Mouse (Mus musculus): ENCODE data around the gene Ppm1b. TPM values are rescaled to one million over a fixed set of nuclear protein-coding genes. Genes with fewer than 3 reads are reported as not detected.

The Ppm1b gene
- total RNA-seq, 1 experiment, result 75.9 TPM

DNA sequence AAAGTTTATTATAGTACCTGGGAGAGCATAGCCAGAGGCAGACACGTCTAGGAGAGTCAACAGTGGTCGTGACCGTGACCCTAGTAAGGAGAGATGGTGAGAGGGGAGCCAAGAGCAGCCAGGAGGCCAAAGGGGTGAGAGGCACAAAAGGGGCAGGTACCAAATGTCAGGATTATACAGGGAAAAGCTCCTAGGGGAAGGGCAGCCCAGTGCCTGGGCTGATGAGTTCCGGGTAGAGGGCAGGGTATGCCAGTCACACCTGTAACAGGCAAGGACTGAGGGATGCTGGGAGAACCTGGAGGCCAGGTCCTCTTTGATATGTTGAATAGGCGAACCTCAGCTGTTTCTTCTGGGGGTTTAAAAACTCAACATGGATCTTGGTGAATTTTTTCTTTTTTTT, 2.8 kb upstream of the Ppm1b start:
- H3K9ac ChIP-seq (ENCODE audit: insufficient read depth, low read depth, low read length, poor library complexity, severe bottlenecking), result no peak overlapping the region
- TF ChIP-seq ZNF384 (IDR thresholded peaks at IDR 0.05; ENCODE audit: low read depth, low read length), result no peak
- TF ChIP-seq MAFK (IDR thresholded peaks at IDR 0.05; ENCODE audit: insufficient read depth, low read depth, low read length), result no peak
- TF ChIP-seq HCFC1 (IDR thresholded peaks at IDR 0.05; ENCODE audit: borderline replicate concordance, insufficient read depth, low read length), result no peak
- TF ChIP-seq ZC3H11A (IDR thresholded peaks at IDR 0.05; ENCODE audit: borderline replicate concordance, low read depth, low read length), result no peak
- no peak for TF ChIP-seq CHD2 (IDR thresholded peaks at IDR 0.05; ENCODE audit: low read depth, low read length)
- no peak overlapping the region for H3K4me3 ChIP-seq (ENCODE audit: insufficient read depth in 1 of 2, low read depth in 1 of 2, low read length in 2 of 2, poor library complexity in 1 of 2, severe bottlenecking in 1 of 2)
- in situ Hi-C loops (cut with MboI; ENCODE audit: low sequenced_read_pairs in 2 of 2, unreplicated experiment in 2 of 2), result no loop called here
- H3K4me1 ChIP-seq (ENCODE audit: control insufficient read depth in 2 of 2, insufficient read depth in 2 of 2, low read length in 2 of 2, poor library complexity in 1 of 2), result peaks cover 0 to 7% of the 10 kb centered on the region in 2 experiments; a peak in 2 of 4 replicates
- H3K9me3 ChIP-seq (ENCODE audit: control insufficient read depth, insufficient read depth, low read depth, low read length), result no peaks in the 10 kb centered on the region
- no peak for DNase-seq (ENCODE audit: low read depth, low spot score)
- H3K36me3 ChIP-seq (ENCODE audit: control insufficient read depth, insufficient read depth, low read length, poor library complexity, severe bottlenecking), result no peaks in the 10 kb centered on the region
- H3K27ac ChIP-seq (ENCODE audit: insufficient read depth, low read depth, low read length, poor library complexity, severe bottlenecking), result no peak overlapping the region

DNA sequence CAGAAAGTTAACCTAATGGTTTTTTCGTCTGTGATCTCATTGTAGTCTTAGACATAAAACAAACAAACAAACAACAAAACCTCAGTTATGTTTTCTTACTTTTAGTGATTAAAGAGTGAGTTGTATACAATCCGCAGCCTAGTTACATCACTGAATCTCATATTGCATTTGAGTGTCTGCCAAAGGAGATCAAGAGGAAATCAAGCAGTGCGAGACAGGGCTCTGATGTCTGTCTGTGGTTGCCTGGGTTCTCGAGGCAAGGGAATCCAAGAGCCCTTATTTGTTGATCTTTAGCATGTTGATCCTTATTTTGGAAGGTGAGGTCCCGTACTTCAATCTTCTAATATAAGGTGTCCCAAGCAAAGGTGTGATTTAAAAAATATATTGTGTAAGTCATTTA, 1.7 kb upstream of the Ppm1b start:
- H3K4me3 ChIP-seq (ENCODE audit: insufficient read depth in 1 of 2, low read depth in 1 of 2, low read length in 2 of 2, poor library complexity in 1 of 2, severe bottlenecking in 1 of 2), result no peak overlapping the region
- no peak overlapping the region for H3K9ac ChIP-seq (ENCODE audit: insufficient read depth, low read depth, low read length, poor library complexity, severe bottlenecking)
- in situ Hi-C loops (cut with MboI; ENCODE audit: low sequenced_read_pairs in 2 of 2, unreplicated experiment in 2 of 2), result no loop called here
- DNase-seq (ENCODE audit: low read depth, low spot score), result no peak
- no peaks in the 10 kb centered on the region for H3K9me3 ChIP-seq (ENCODE audit: control insufficient read depth, insufficient read depth, low read depth, low read length)
- TF ChIP-seq HCFC1 (IDR thresholded peaks at IDR 0.05; ENCODE audit: borderline replicate concordance, insufficient read depth, low read length) (no peak), ZC3H11A (IDR thresholded peaks at IDR 0.05; ENCODE audit: borderline replicate concordance, low read depth, low read length) (no peak), MAFK (IDR thresholded peaks at IDR 0.05; ENCODE audit: insufficient read depth, low read depth, low read length) (no peak), ZNF384 (IDR thresholded peaks at IDR 0.05; ENCODE audit: low read depth, low read length) (no peak)
- no peak overlapping the region for H3K27ac ChIP-seq (ENCODE audit: insufficient read depth, low read depth, low read length, poor library complexity, severe bottlenecking)
- peaks cover 0 to 7% of the 10 kb centered on the region in 2 experiments; a peak in 3 of 4 replicates for H3K4me1 ChIP-seq (ENCODE audit: control insufficient read depth in 2 of 2, insufficient read depth in 2 of 2, low read length in 2 of 2, poor library complexity in 1 of 2)
- H3K36me3 ChIP-seq (ENCODE audit: control insufficient read depth, insufficient read depth, low read length, poor library complexity, severe bottlenecking), result no peaks in the 10 kb centered on the region

DNA sequence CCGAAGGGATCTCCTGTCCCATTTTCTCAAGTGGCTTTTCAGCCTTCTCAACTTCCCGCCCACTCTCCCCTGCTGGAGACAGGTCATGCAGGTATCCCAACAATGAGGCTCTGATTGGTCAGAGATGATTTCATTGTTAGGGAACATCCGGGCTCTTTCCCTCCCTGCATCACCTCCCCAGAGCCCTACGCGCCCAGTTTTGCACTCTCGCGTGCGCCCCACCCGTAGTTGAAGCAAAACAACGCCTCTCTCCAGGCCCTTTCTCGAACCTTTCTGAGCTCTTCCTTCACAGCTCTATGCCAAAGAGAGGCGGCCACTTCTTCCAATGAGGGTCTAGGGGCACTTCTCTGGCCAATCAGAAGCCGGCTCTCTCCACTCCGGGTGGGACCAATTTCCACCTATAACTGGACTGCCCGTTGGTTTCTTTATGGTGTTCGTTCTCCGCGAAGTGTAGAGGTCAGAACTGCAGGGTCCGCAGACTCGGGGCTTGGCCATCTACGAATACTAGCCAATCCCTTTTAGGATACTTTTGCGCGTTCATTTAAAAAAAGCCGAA, 468 bp downstream of the Ppm1b start:
- H3K4me3 ChIP-seq (ENCODE audit: insufficient read depth in 1 of 2, low read depth in 1 of 2, low read length in 2 of 2, poor library complexity in 1 of 2, severe bottlenecking in 1 of 2), result peak overlapping the region; percentile 80 to 91
- in situ Hi-C loops (cut with MboI; ENCODE audit: low sequenced_read_pairs in 2 of 2, unreplicated experiment in 2 of 2), result no loop called here
- no peaks in the 10 kb centered on the region for H3K9me3 ChIP-seq (ENCODE audit: control insufficient read depth, insufficient read depth, low read depth, low read length)
- H3K36me3 ChIP-seq (ENCODE audit: control insufficient read depth, insufficient read depth, low read length, poor library complexity, severe bottlenecking), result peaks cover under 1% of the 10 kb centered on the region; the same call in 1 of the 2 replicates
- peak overlapping the region; percentile 98 for H3K27ac ChIP-seq (ENCODE audit: insufficient read depth, low read depth, low read length, poor library complexity, severe bottlenecking)
- H3K9ac ChIP-seq (ENCODE audit: insufficient read depth, low read depth, low read length, poor library complexity, severe bottlenecking), result peak overlapping the region; percentile 89
- DNase-seq (ENCODE audit: low read depth, low spot score), result peak; percentile 92
- peaks cover 0 to 7% of the 10 kb centered on the region in 2 experiments; a peak in 3 of 4 replicates for H3K4me1 ChIP-seq (ENCODE audit: control insufficient read depth in 2 of 2, insufficient read depth in 2 of 2, low read length in 2 of 2, poor library complexity in 1 of 2)
- no peak for TF ChIP-seq ZNF384 (IDR thresholded peaks at IDR 0.05; ENCODE audit: low read depth, low read length)
- TF ChIP-seq CHD2 (IDR thresholded peaks at IDR 0.05; ENCODE audit: low read depth, low read length), result peak; percentile 4; the same call in 1 of the 2 replicates
- peak; percentile 58; the same call in 1 of the 2 replicates for TF ChIP-seq HCFC1 (IDR thresholded peaks at IDR 0.05; ENCODE audit: borderline replicate concordance, insufficient read depth, low read length)

DNA sequence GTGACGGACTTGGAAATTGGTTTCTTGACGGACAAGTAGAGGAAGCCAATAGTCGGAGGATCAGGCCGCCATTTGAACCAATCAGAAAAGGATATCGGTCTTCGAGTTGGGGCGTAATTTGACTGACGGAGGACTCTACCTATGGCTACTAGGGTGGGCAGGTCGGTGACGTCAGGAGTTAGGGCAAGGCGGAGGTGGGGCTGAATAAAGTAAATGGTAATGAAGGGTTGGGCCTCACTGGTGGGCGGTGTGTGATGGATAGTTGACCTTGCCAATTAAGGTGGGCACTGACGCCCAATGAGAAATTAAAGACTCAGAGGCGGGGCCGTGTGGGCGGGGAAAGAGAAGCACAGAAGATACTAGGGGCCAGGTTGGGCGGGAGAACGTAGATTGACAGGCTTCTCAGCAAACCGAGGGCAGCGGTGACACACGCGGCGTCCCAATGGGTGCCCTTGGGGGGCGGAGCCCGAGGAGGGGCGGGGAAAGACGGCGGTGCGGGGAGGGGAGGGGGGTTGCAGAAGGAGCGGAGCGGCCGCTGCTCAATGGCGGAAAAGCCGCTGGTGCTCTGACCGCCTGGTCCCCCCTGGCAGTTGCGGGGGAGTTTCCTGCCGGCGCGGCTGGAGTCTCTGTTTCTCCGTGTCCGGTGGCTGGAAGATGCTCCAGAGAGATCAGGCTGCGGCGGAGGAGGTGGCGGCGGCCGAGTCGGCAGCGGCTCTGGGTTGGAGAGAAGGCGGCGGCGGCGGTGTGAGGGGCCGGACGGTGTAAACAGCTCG, 1.1 kb downstream of the Ppm1b start:
- peak; percentile 100 for DNase-seq (ENCODE audit: low read depth, low spot score)
- Histone ChIP-seq H3K27ac (ENCODE audit: insufficient read depth, low read depth, low read length, poor library complexity, severe bottlenecking) (peak overlapping the region; percentile 98), H3K36me3 (ENCODE audit: control insufficient read depth, insufficient read depth, low read length, poor library complexity, severe bottlenecking) (peaks cover 2% of the 10 kb centered on the region; the same call in 1 of the 2 replicates), H3K9ac (ENCODE audit: insufficient read depth, low read depth, low read length, poor library complexity, severe bottlenecking) (peak overlapping the region; percentile 97), H3K4me3 (ENCODE audit: insufficient read depth in 1 of 2, low read depth in 1 of 2, low read length in 2 of 2, poor library complexity in 1 of 2, severe bottlenecking in 1 of 2) (peak overlapping the region; percentile 93 to 99), H3K4me1 (ENCODE audit: control insufficient read depth in 2 of 2, insufficient read depth in 2 of 2, low read length in 2 of 2, poor library complexity in 1 of 2) (peaks cover 0 to 7% of the 10 kb centered on the region in 2 experiments; a peak in 3 of 4 replicates), H3K9me3 (ENCODE audit: control insufficient read depth, insufficient read depth, low read depth, low read length) (no peaks in the 10 kb centered on the region; the same call in 1 of the 2 replicates)
- TF ChIP-seq CHD2 (IDR thresholded peaks at IDR 0.05; ENCODE audit: low read depth, low read length), result peak; percentile 73
- no peak for TF ChIP-seq MAFK (IDR thresholded peaks at IDR 0.05; ENCODE audit: insufficient read depth, low read depth, low read length)
- no peak for TF ChIP-seq ZC3H11A (IDR thresholded peaks at IDR 0.05; ENCODE audit: borderline replicate concordance, low read depth, low read length)
- TF ChIP-seq ZNF384 (IDR thresholded peaks at IDR 0.05; ENCODE audit: low read depth, low read length), result no peak
- TF ChIP-seq HCFC1 (IDR thresholded peaks at IDR 0.05; ENCODE audit: borderline replicate concordance, insufficient read depth, low read length), result peak; percentile 53; the same call in 1 of the 2 replicates
- in situ Hi-C loops (cut with MboI; ENCODE audit: low sequenced_read_pairs in 2 of 2, unreplicated experiment in 2 of 2), result no loop called here
